Mouse (Mus musculus) lung, postnatal 0 days (tissue): ENCODE measurements at regions not wholly inside any gene's neighbourhood (a gene's known extent, or its start where the extent isn't known, plus 50 kb on each side); places are given as distances from the start of the nearest gene placed in this dataset.

Source experiments
- CTCF ChIP-seq: IDR thresholded peaks from 2 replicates; pipeline ENCODE4 v1.5.1; 2016; ENCODE audit warnings: antibody characterized with exemption, mild to moderate bottlenecking
- EP300 ChIP-seq: IDR thresholded peaks from 2 replicates; pipeline ENCODE4 v1.6.1; 2016; ENCODE audit warnings: antibody characterized with exemption, mild to moderate bottlenecking, control low read depth

GRCm38 (mm10) chr17:45303183-45303582 lies 130.4 kb downstream of the Cdc5l start:
- TF ChIP-seq CTCF (no peak), EP300 (no peak)
